Mouse (Mus musculus) ovary, postnatal 36 days (tissue): Measurements from ENCODE around the gene Gpc1.

Source experiments
- DNase-seq: peaks from one replicate; pipeline ENCODE4 v3.0.0; 2022; ENCODE audit warnings: low spot score, mixed read lengths

Gene Gpc1

GRCm38 (mm10) chr1:92879266-92879665 lies 47.8 kb downstream of the Gpc1 start:
- no peak for DNase-seq

DNA sequence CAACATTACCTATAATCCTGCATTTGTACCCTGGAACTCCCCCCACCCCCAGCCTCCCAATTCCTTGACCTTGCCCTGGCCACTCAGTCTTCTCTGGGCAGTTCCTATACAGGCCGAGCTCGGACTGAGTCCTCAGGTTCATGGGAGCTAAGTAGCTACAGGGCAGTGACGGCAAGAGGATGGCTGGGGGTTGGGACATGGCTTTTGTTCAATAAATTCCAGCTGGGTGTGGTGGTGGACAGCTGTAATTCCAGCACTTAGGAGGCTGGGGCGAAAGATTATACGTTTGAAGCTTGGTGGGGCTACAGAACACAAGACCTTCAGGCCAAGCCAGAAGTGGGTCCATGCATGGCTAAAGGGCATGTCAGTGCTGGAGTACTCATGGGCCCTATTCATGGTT lies 48.7 kb downstream of the Gpc1 start:
- no peak for DNase-seq

DNA sequence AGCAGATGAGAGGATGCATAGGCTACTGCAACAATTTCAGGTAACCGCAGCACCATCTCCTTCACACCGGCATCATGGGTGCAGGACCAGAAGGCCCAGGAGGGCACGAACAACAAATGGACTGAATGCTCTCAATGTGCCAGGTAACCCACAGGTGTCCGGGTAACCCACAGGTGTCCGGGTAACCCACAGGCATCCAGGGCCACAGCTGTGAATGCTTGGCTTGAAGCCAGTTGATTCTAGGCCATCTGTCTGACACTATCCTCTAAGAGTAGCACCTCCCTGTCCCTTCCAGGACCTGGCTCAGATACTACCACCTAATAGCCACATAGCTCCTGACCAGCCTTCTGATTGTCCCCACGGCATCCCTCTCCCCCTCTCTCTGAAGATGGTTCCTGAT lies 50.5 kb downstream of the Gpc1 start:
- no peak for DNase-seq

GRCm38 (mm10) chr1:92888901-92889655 lies 57.6 kb downstream of the Gpc1 start:
- DNase-seq, result no peak

GRCm38 (mm10) chr1:92892791-92893190 lies 61.3 kb downstream of the Gpc1 start:
- no peak for DNase-seq

DNA sequence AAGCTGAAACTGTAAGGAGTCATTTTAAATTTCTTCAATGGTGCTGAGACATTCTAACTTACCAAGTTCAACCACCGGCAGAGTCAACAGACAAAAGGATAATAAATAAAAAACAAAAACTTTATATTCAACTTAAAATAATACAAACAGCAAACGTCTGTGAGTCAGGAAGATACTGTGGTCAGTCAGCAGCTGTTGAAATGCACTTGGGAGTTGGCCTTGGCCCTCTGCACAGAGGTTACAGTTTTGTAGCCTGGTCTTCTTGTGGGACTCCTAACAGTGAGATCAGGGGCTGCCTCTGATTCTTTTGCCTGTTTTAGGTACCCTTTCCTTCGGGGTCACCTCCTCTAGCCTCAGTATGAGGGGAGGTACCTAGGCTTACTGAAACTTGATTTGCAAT lies 62.5 kb downstream of the Gpc1 start:
- DNase-seq, result no peak

DNA sequence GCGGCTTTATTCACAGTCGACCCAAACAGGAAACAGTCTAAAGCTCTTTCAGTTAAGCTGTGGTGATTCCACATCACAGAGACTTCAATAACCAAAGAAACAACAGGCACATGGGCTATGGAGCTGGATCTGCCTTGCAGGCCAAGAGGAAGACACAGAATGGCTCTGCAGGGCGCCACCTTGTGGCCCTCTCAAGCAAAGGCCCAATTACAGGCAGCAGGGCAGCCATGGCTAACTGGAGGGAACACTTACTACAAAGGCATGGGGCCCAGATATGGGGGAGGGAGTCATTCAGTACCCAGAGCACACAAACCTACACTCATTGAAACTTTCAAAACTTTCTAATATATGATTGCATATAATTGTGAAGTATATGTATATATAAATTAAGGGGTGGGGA lies 63.6 kb downstream of the Gpc1 start:
- DNase-seq, result peak; percentile 72

DNA sequence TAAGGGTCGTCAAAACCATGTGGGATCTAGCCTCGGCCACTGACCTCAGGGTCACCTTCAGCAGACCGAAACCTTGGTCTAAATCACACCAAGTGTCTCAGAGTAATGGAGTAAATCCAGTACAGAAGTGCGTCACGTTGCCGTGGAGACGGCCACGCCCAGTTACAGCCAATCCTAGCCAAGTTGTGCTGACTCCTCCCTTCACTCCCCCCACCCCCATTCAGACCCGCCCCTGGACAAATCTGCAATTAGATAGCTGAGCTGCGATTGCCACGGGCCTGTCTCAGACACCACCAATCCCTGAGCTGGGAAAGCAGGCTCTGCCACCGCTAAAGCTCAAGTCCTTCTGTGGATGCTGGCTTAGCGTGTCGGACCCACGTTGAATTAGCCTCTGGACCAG lies 71.3 kb downstream of the Gpc1 start, which contains the start of gene Ankmy1:
TSS of gene Ankmy1 (minus strand) at position 121 of the 400 bp plus-strand sequence.
- DNase-seq, result peak; percentile 62

GRCm38 (mm10) chr1:92903627-92904026 lies 72.2 kb downstream of the Gpc1 start:
- no peak for DNase-seq

DNA sequence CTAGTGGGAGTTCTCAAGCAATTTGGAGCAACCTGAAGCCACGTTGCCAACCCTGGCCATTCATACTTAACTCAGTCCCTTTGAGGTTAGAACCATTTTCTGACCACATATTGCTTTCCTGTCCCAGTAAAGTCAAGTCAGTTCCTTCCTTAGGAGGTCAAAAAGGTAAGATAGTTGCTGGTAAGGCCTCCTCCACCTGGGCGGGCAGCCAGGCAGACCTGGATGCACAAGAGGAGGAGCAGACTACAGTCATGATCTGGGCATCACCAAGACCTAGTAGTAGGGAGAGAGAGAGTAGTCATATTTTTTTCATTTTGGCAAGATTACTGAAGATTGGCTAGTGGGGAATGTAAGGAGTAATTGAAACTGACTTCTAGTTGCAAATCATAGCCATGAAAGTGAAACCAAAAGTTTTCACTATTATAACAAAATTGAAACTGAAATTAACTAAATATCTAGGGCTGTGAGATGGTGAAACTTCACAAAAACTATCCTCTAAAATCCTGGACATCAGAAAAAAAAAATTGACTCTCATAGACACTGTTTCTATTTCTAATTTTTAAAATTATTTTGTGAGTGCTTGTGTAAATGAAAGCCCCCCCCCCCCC lies 74.4 kb downstream of the Gpc1 start:
- DNase-seq, result no peak

DNA sequence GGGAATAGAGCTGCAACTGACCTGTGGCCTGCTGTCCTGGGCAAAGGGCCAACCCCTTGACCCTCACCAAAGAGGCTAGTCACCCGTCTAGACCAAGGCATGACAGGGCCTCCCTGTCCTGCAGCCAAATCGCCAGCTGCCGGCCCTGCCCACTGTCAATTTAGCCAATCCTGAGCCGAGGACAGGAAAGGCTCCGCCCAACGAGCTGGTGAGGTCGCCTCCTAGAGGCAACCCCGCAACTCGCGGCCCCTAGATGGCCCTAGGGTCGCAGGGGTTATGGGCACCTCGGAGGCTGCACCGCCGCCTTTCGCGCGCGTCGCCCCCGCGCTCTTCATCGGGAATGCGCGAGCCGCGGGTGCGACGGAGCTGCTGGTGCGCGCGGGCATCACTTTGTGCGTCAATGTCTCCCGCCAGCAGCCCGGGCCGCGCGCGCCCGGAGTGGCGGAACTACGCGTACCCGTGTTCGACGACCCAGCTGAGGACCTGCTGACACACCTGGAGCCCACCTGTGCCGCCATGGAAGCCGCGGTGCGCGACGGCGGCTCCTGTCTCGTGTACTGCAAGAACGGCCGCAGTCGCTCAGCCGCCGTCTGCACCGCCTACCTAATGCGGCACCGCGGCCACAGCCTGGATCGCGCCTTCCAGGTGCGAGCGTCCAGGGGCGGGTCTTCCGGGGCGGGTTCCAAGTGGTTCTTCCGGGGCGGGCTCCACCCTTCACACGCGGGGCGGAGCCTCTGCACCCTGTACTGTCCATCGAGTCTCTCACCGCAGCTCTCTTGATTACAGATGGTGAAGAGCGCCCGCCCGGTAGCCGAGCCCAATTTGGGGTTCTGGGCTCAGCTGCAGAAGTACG lies 75.6 kb downstream of the Gpc1 start, which contains the start of gene Dusp28:
TSS of gene Dusp28 (plus strand) at position 203 of the 853 bp plus-strand sequence.
- DNase-seq, result peak; percentile 82

GRCm38 (mm10) chr1:92907632-92908360 lies 76.4 kb downstream of the Gpc1 start:
- DNase-seq, result no peak

GRCm38 (mm10) chr1:92908664-92909063 lies 77.2 kb downstream of the Gpc1 start:
- DNase-seq, result no peak

- DNase-seq, result no peak
These were observed 77.6 kb downstream of the Gpc1 start for GRCm38 (mm10) chr1:92909068-92909467.
